Mouse (Mus musculus) midbrain, embryonic 10.5 days (tissue): ENCODE data around the gene Fry. TPM values are rescaled to one million over a fixed set of nuclear protein-coding genes. Genes with fewer than 3 reads are reported as not detected.

Source experiments
- DNase-seq: peaks from one replicate; pipeline ENCODE4 v3.0.0-alpha.2; 2017; ENCODE audit warnings: low spot score
- H3K27ac ChIP-seq: fragments of 300-500 bp; sonication (generic); replicated peaks from 2 replicates; pipeline ENCODE4 v1.5.1; 2016; ENCODE audit warnings: mild to moderate bottlenecking
- H3K27me3 ChIP-seq: fragments of 300-500 bp; sonication (generic); 2 replicates; pipeline ENCODE4 v1.6.1; 2016; ENCODE audit warnings: low read depth, mild to moderate bottlenecking; ENCODE audit not compliant: poor library complexity, severe bottlenecking
- H3K36me3 ChIP-seq: fragments of 300-500 bp; sonication (generic); 2 replicates; pipeline ENCODE4 v1.6.1; 2016; ENCODE audit warnings: mild to moderate bottlenecking, moderate library complexity
- H3K4me1 ChIP-seq: fragments of 300-500 bp; sonication (generic); 2 replicates; pipeline ENCODE4 v1.6.1; 2016
- H3K4me3 ChIP-seq: fragments of 300-500 bp; sonication (generic); 2 replicates; pipeline ENCODE4 v1.5.1; 2016; ENCODE audit warnings: mild to moderate bottlenecking, moderate library complexity
- H3K9me3 ChIP-seq: fragments of 300-500 bp; sonication (generic); replicated peaks from 2 replicates; pipeline ENCODE4 v1.6.1; 2016; ENCODE audit warnings: mild to moderate bottlenecking
- WGBS: fragments of 180-500 bp; shearing (Covaris S2); methylation state at CpG from one replicate; pipeline ENCODE4 v1.1.7; 2016; 5-methylcytosine and 5-hydroxymethylcytosine counted together
- polyA plus RNA-seq: library from polyadenylated mRNA; unstranded; fragments of >200 nt; fragmentation: Nextera tagmentation; extraction: Ambion mirVana; gene quantifications from 2 replicates; pipeline ENCODE4 v1.2.1, GENCODE M21; 2016

Gene Fry
- polyA plus RNA-seq, 1 experiment from 2014 or later, result 3.4 TPM

DNA sequence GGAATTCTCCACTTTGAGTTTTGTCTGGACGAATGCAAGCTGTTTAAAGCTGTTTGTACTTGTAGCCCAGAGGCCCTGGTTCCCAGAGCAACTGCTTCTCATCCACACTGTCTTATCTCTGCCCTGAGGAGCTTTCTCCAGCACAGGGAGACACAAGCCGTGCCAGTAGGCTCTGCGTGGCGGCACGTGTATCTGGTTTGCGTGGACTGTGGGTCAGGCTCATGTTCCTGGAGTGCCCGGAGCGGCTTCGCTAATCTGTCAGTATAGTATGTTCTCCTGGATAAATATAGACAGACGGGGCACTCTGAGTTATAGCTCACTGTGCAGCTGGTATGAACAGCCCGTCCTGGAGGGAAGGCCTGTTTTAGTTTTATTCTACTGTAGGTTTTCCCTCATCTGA, 176.7 kb downstream of the Fry start:
- WGBS, result 86% methylated on average over 11 of the region's 11 CpGs
- Histone ChIP-seq H3K4me1 (0 out of 2 replicates have a peak, but pooled peaks cover 4% of the 10 kb centered on the region), H3K4me3 (no peak overlapping the region), H3K27ac (no peak overlapping the region), H3K27me3 (no peaks in the 10 kb centered on the region), H3K36me3 (no peaks in the 10 kb centered on the region), H3K9me3 (no peaks in the 10 kb centered on the region)
- DNase-seq, result no peak

DNA sequence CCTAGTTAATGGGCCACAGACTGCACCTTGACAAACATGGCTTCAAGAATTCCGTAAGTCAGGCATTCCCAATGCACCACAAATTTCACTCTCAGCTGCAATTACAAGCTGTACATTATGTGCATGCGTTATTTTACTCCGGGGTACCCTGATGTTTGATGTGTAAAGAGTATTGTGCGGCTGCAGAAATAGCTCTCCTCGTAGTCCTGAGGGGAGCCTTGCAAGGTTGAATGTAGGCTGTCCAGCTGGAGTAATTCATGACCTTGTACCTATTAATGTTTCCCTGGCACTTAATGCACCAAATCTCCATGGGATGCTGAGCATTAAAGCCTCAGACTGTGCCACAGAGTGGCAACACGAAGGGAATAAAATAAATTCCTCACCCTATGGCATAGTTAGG, 180.5 kb downstream of the Fry start:
- no peak for DNase-seq
- Histone ChIP-seq H3K27me3 (no peaks in the 10 kb centered on the region), H3K4me3 (no peak overlapping the region), H3K9me3 (no peaks in the 10 kb centered on the region), H3K27ac (no peak overlapping the region), H3K36me3 (no peaks in the 10 kb centered on the region), H3K4me1 (no peaks in the 10 kb centered on the region)
- WGBS, result 89% methylated on average over 6 of the region's 6 CpGs

DNA sequence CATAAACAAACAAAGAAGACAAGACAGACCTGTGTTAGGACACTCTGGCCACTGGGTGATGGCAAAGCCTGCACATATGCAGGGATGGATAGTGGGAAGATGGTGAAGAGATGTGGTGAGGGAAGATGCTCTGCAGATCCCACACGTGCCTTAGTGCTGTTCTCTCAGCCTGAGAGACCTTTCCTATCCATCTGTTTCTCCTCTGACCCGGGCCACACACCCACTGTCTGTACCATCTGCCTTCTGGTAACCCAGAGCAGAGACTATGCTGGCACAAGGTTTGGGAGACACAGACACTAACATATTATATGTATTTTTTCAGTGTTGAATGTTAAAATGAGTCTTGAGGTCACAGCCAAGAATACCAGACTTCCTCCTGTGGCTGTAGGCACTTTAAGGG, 183.7 kb downstream of the Fry start:
- no peaks in the 10 kb centered on the region for H3K4me1 ChIP-seq
- no peak overlapping the region for H3K4me3 ChIP-seq
- H3K9me3 ChIP-seq, result no peaks in the 10 kb centered on the region
- no peaks in the 10 kb centered on the region for H3K36me3 ChIP-seq
- 86% methylated on average over 2 of the region's 2 CpGs for WGBS
- H3K27ac ChIP-seq, result no peak overlapping the region
- no peak for DNase-seq
- H3K27me3 ChIP-seq, result no peaks in the 10 kb centered on the region

DNA sequence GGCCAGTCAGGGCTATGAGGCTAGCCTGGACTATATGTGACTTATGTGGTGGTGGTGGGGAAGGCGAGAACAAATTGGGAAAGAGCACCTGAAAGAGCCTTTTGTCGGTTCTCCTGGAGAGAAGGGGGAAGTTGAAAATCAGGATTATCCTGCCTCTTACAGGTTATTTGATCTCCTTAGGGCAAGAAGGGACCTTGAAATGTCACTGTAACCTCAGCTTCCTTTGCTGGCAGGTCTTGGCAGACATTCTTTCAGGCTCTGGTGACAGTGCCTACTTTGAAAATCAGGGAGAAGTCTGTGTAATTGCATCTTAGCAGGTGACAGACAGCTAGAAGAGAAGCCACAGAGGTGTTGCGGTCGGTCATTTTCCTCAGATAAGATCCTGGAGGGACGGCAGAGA, 184.6 kb downstream of the Fry start:
- no peaks in the 10 kb centered on the region for H3K9me3 ChIP-seq
- 78% methylated on average over 5 of the region's 5 CpGs for WGBS
- no peak for DNase-seq

DNA sequence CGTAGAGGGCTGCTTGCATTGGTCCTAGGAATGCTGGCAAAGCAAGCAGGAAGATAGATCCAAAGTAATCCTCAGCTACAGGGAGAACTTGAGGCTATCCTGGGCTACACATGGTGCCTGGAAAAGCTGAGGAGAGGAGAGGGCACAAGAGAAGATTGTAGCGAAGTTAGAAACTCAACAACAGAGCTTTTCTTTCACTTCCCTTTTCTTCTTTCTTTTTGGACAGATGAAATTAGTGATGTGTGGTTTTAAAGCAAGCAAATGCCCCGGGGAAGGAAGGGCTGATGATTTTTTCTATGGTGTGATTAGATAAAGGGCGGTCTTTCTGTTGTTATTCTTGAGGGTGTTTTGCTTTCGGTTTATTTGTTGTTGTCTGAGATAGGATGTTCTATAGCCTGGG, 188.1 kb downstream of the Fry start:
- Histone ChIP-seq H3K9me3 (no peaks in the 10 kb centered on the region), H3K27ac (no peak overlapping the region), H3K4me1 (no peaks in the 10 kb centered on the region), H3K4me3 (no peak overlapping the region), H3K27me3 (no peaks in the 10 kb centered on the region), H3K36me3 (no peaks in the 10 kb centered on the region)
- no peak for DNase-seq
- 94% methylated on average over 5 of the region's 5 CpGs for WGBS

More for the DNA sequence above, 184.6 kb downstream of the Fry start:
- H3K4me3 ChIP-seq, result no peak overlapping the region
- H3K36me3 ChIP-seq, result no peaks in the 10 kb centered on the region
- no peak overlapping the region for H3K27ac ChIP-seq
- no peaks in the 10 kb centered on the region for H3K4me1 ChIP-seq
- no peaks in the 10 kb centered on the region for H3K27me3 ChIP-seq

DNA sequence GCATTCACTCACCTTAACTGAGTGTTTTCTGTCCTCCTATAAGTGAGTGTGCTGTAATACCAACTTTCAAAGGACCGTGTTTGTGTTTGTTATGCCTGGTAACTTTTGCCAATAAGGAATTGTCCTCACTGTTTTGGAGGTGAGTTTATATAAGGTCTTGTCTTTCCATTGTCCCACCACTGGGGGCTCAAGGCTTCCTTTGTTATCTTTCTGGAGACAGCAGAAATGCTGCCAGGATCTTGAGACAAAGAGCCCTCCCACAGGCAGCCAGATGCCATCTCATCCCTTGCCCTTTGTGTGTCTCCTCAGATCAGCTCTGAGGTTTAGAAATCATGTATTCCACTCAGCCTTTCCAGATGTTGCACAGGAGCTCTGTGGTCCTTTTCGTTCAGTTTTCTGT, 194.8 kb downstream of the Fry start:
- Histone ChIP-seq H3K27me3 (no peaks in the 10 kb centered on the region), H3K36me3 (no peaks in the 10 kb centered on the region), H3K27ac (no peak overlapping the region)

DNA sequence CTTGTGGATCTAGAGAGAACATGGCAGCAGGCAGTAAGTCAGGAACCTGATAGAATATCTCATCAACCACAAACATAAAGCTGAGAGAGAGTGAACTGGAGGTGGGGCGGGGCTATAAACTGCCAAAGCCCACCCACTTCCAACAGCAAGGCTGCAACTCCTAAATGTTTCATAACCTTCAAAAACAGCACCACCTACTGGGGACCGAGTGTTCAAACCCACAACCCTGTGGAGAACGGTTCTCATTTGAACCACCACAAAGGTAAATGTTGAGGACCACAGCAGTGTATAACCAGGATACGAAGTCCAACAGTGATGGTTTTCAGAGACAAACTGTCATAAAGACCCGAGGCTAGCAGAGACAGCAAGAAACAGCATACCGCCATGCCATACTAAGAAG, 196.1 kb downstream of the Fry start:
- Histone ChIP-seq H3K9me3 (no peaks in the 10 kb centered on the region; the same call in 1 of the 2 replicates), H3K4me3 (no peak overlapping the region), H3K4me1 (no peaks in the 10 kb centered on the region), H3K27ac (no peak overlapping the region), H3K36me3 (no peaks in the 10 kb centered on the region), H3K27me3 (no peaks in the 10 kb centered on the region)
- DNase-seq, result no peak
- 90% methylated on average over 6 of the region's 6 CpGs for WGBS

More for the DNA sequence above, 194.8 kb downstream of the Fry start:
- H3K4me3 ChIP-seq, result no peak overlapping the region
- H3K4me1 ChIP-seq, result no peaks in the 10 kb centered on the region
- 67% methylated on average over 2 of the region's 2 CpGs for WGBS
- no peak for DNase-seq
- H3K9me3 ChIP-seq, result no peaks in the 10 kb centered on the region; the same call in 1 of the 2 replicates

DNA sequence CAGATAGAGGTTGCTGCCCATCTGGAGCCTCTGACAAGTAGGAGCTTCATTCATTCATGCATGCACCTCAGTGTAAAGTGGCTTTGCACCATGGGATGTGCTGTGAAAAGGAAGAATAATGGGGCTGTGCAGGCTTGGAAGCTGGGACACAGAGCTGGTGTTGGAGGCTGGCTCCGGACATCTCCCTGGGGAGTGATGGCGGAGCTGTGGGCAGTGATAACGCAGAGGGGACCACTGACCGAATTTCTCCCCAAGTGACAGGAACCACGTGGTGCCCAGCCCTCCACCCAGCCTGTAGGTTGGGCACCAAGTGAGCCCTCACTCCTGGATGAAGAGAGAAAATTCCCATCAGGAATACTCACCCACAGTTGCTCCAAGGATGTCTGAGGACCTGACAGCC, 207.0 kb downstream of the Fry start:
- H3K36me3 ChIP-seq, result no peaks in the 10 kb centered on the region
- no peaks in the 10 kb centered on the region for H3K9me3 ChIP-seq
- 89% methylated on average over 5 of the region's 5 CpGs for WGBS
- no peak overlapping the region for H3K4me3 ChIP-seq
- H3K27me3 ChIP-seq, result no peaks in the 10 kb centered on the region
- no peak overlapping the region for H3K27ac ChIP-seq
- H3K4me1 ChIP-seq, result 0 out of 2 replicates have a peak, but pooled peaks cover 3% of the 10 kb centered on the region
- no peak for DNase-seq

DNA sequence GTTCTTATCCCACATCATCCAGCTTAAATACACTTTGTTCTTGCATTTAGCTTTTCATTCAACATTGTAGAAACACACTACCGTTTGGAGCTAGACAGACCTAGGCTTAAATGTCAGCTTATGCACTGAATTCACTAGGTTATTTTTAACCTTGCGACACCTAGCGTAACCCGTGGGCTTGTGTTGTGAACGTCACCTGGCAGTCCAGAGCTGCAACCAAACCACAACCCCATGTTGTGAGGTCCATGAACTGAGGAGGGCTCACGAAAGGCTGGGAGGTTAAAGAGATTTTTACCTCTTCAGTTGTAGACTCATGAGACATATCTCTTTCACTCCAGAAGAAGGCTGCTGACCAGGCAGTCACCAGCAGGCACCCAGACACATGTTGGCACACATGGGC, 210.2 kb downstream of the Fry start:
- Histone ChIP-seq H3K4me1 (0 out of 2 replicates have a peak, but pooled peaks cover 5% of the 10 kb centered on the region), H3K27ac (no peak overlapping the region), H3K27me3 (no peaks in the 10 kb centered on the region), H3K4me3 (no peak overlapping the region), H3K9me3 (no peaks in the 10 kb centered on the region), H3K36me3 (no peaks in the 10 kb centered on the region)
- 88% methylated on average over 6 of the region's 6 CpGs for WGBS
- DNase-seq, result no peak

DNA sequence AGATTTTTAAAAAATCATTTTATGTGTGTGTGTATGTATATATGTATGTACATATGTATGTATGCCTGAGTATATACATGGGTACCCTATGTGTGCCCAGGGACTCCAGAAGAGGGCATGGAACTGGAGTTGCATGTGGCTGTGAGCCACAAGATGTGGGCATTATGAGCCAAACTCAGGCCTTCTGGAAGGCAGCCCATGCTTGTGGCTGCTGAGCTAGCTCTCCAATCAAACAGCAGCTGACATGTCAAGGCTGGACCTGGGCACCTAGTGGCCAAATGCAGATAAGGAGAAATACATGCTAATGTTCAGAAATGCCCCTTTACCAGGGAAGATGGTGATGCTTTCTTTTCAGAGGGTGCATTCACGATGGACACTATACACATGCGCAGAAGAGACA, 213.4 kb downstream of the Fry start:
- Histone ChIP-seq H3K27me3 (no peaks in the 10 kb centered on the region), H3K4me3 (no peak overlapping the region), H3K9me3 (no peaks in the 10 kb centered on the region), H3K4me1 (0 out of 2 replicates have a peak, but pooled peaks cover 3% of the 10 kb centered on the region), H3K27ac (no peak overlapping the region), H3K36me3 (no peaks in the 10 kb centered on the region)
- no peak for DNase-seq
- 94% methylated on average over 2 of the region's 2 CpGs for WGBS

DNA sequence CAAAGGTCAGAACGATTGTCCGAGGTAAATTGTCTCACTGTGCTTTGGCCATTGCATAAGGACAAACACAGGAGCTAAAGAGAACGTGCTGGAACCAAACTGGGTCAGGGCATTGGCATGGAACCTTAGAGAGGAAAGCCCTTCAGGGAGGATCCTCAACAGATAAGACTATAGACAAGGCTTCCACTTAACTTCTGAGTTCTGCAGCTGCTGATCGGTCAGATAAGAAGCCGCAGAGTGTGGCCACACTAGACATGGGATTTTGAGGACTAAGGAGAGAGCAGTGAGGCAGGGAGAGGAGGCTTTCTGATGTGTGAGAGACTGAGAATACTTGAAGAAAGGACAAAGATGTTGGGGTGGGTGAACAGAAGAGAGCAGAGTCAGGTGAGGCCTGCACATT, 214.4 kb downstream of the Fry start:
- 80% methylated on average over 5 of the region's 5 CpGs for WGBS
- H3K27ac ChIP-seq, result no peak overlapping the region
- H3K4me1 ChIP-seq, result 0 out of 2 replicates have a peak, but pooled peaks cover 3% of the 10 kb centered on the region
- no peaks in the 10 kb centered on the region for H3K27me3 ChIP-seq
- H3K9me3 ChIP-seq, result no peaks in the 10 kb centered on the region
- no peaks in the 10 kb centered on the region for H3K36me3 ChIP-seq
- no peak overlapping the region for H3K4me3 ChIP-seq
- DNase-seq, result no peak

DNA sequence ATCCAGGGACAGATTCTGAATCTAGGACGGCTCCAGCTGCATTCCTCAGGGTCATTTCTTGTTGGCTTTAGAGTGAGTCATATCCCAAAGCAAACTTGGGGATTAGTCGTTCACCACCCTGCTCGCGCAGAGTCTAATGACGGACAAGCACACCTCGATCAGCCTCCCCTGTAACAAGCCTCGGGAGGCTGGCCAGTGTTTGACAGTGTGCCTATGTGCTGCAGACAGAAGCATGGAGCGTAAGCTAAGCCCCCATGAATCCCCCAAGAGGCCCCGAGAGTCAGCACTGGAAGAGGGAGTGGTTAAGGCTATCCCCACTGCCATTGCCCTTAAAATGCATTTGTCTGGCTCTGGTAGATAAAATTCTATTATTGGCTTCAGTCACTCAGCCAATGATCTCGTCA, 214.9 kb downstream of the Fry start:
- Histone ChIP-seq H3K27me3 (no peaks in the 10 kb centered on the region), H3K9me3 (no peaks in the 10 kb centered on the region), H3K36me3 (no peaks in the 10 kb centered on the region), H3K4me1 (0 out of 2 replicates have a peak, but pooled peaks cover 3% of the 10 kb centered on the region), H3K4me3 (no peak overlapping the region), H3K27ac (no peak overlapping the region)
- DNase-seq, result no peak
- 80% methylated on average over 10 of the region's 10 CpGs for WGBS

DNA sequence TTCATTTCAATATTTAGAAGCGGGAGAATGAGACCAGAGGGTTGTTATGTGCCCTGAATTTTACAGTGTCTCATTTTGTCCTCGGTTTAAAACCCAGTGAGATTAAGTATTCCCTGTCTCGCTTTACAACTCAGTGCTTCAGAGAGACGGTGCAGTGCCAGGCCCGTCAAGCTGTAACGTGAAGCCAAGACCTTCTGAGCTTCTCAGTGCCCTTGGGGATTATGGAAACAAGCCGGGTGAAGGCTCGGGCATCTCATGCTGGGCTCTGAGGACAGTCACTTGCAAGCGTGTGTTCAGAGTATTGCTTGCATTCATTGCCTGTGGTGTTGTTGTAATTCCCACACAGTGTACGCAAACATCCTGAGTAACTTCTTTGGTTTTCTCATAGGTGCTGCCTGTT, 218.0 kb downstream of the Fry start:
- Histone ChIP-seq H3K27ac (no peak overlapping the region), H3K27me3 (no peaks in the 10 kb centered on the region), H3K9me3 (peaks cover 5% of the 10 kb centered on the region), H3K36me3 (no peaks in the 10 kb centered on the region), H3K4me3 (no peak overlapping the region), H3K4me1 (0 out of 2 replicates have a peak, but pooled peaks cover 3% of the 10 kb centered on the region)
- WGBS, result 67% methylated on average over 10 of the region's 10 CpGs
- no peak for DNase-seq

DNA sequence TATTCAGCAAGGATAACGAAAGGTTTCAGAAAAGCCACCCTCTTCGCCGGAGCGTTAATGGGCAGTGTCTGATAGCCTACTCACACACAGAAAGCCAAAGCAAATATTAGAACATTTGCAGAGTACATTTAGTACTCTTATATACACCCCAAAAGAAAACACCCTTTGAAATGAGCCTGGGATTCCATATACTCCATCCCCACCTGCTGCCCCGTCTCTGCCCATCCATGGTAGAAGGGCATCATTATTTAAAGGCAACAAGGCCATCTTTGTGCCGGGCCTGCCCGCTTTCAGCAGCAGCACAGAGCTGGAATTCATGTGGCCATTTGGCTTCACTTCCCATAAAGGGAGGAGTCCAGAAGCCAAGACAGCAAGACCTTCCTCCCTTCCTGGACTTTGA, 219.3 kb downstream of the Fry start:
- H3K36me3 ChIP-seq, result no peaks in the 10 kb centered on the region
- H3K4me1 ChIP-seq, result 0 out of 2 replicates have a peak, but pooled peaks cover 3% of the 10 kb centered on the region
- no peak overlapping the region for H3K27ac ChIP-seq
- peaks cover 5% of the 10 kb centered on the region for H3K9me3 ChIP-seq
- H3K27me3 ChIP-seq, result no peaks in the 10 kb centered on the region
- H3K4me3 ChIP-seq, result no peak overlapping the region
- WGBS, result 93% methylated on average over 7 of the region's 7 CpGs
- no peak for DNase-seq
